Mouse (Mus musculus) liver, postnatal 0 days (tissue): Measurements from ENCODE around the gene Zup1. TPM values are rescaled to one million over a fixed set of nuclear protein-coding genes. Genes with fewer than 3 reads are reported as not detected.
A peak's percentile ranks its signal among the peaks of the same experiment; 100 is the strongest.
"Not testable (repeated sequence)": the region's sequence is repeated elsewhere in the genome, so short reads cannot be mapped to it uniquely, and the experiment has no call there.

ENCODE experiments used
- ATAC-seq: fragments of 200-750 bp; cut with Nextera tagmentation; 2 replicates; pipeline ENCODE4 v1.8.0; 2017; ENCODE audit warnings: mild to moderate bottlenecking, moderate library complexity
- DNase-seq: peaks from one replicate; pipeline ENCODE4 v3.0.0-alpha.2; 2016
- H3K27ac ChIP-seq: fragments of 300-500 bp; sonication (generic); 2 replicates; pipeline ENCODE4 v1.5.1; 2014; ENCODE audit warnings: antibody characterized with exemption, moderate library complexity, mild to moderate bottlenecking, low read depth
- H3K27me3 ChIP-seq: fragments of 300-500 bp; sonication (generic); 2 replicates; pipeline ENCODE4 v1.6.1; 2014; ENCODE audit warnings: low read length, control low read depth, mixed read lengths; ENCODE audit not compliant: insufficient read depth
- H3K36me3 ChIP-seq: fragments of 300-500 bp; sonication (generic); replicated peaks from 2 replicates; pipeline ENCODE4 v1.6.1; 2014; ENCODE audit warnings: mild to moderate bottlenecking, control low read depth, low read length, moderate library complexity, mixed read lengths; ENCODE audit not compliant: insufficient read depth
- H3K4me1 ChIP-seq: fragments of 300-500 bp; sonication (generic); 2 replicates; pipeline ENCODE4 v1.6.1; 2014; ENCODE audit warnings: antibody characterized with exemption, mild to moderate bottlenecking, control low read depth; ENCODE audit not compliant: insufficient read depth
- H3K4me2 ChIP-seq: fragments of 300-500 bp; sonication (generic); 2 replicates; pipeline ENCODE4 v1.6.1; 2014; ENCODE audit warnings: low read depth, mild to moderate bottlenecking, low read length, moderate library complexity, mixed read lengths
- H3K4me3 ChIP-seq: fragments of 300-500 bp; sonication (generic); 2 replicates; pipeline ENCODE4 v1.5.1; 2014; ENCODE audit warnings: low read depth, low read length
- H3K9ac ChIP-seq: fragments of 300-500 bp; sonication (generic); replicated peaks from 2 replicates; pipeline ENCODE4 v1.6.1; 2014; ENCODE audit warnings: mild to moderate bottlenecking, moderate library complexity
- H3K9me3 ChIP-seq: fragments of 300-500 bp; sonication (generic); 2 replicates; pipeline ENCODE4 v1.6.1; 2016; ENCODE audit warnings: mild to moderate bottlenecking, control low read depth, low read length, mixed read lengths
- CTCF ChIP-seq: sonication (generic); IDR thresholded peaks from 2 replicates; pipeline ENCODE4 v1.5.1; 2016; ENCODE audit warnings: antibody characterized with exemption, low read depth
- EP300 ChIP-seq: IDR thresholded peaks from 2 replicates; pipeline ENCODE4 v1.6.1; 2016; ENCODE audit warnings: antibody characterized with exemption, low read depth, mild to moderate bottlenecking
- WGBS: fragments of 180-500 bp; shearing (Covaris S2); extraction: QIAGEN DNeasy Blood & Tissue Kit; methylation state at CpG from one replicate; pipeline ENCODE4 v1.1.7; 2014; ENCODE audit not compliant: insufficient replicate concordance; 5-methylcytosine and 5-hydroxymethylcytosine counted together
- polyA plus RNA-seq: library from polyadenylated mRNA; unstranded; fragments of >200 nt; fragmentation: Nextera tagmentation; extraction: Ambion mirVana; gene quantifications from 2 replicates; pipeline ENCODE4 v1.2.1, GENCODE M21; 2015

The Zup1 gene
- 7.0 and 7.1 TPM in 2 replicates for polyA plus RNA-seq

GRCm38 (mm10) chr10:33950803-33951583 is at the start of gene Zup1:
TSS of gene Zup1 (minus strand) at chr10:33951269.
- ATAC-seq (peak; percentile 98), DNase-seq (peak; percentile 87)
- no peak for TF ChIP-seq CTCF
- TF ChIP-seq EP300: no peak
- H3K27me3 ChIP-seq: no peaks in the 10 kb centered on the region
- no peaks in the 10 kb centered on the region for H3K9me3 ChIP-seq
- peaks cover 4% of the 10 kb centered on the region; the same call in 1 of the 2 replicates for H3K4me1 ChIP-seq
- H3K4me3 ChIP-seq: peak within 1 kb of the TSS; percentile 78
- peak within 1 kb of the TSS; percentile 96 for H3K9ac ChIP-seq
- WGBS: 3% methylated on average over 42 of the region's 42 CpGs
- peak within 1 kb of the TSS; percentile 89 for H3K27ac ChIP-seq
- peak within 1 kb of the TSS; percentile 70 for H3K4me2 ChIP-seq
- H3K36me3 ChIP-seq: peaks cover 19% of the 10 kb centered on the region

GRCm38 (mm10) chr10:33998397-33998796 is 47.3 kb upstream of the Zup1 start:
- H3K27me3 ChIP-seq: no peaks in the 10 kb centered on the region
- H3K4me3 ChIP-seq: no peak overlapping the region
- no peak overlapping the region for H3K9ac ChIP-seq
- no peaks in the 10 kb centered on the region for H3K4me1 ChIP-seq
- DNase-seq (no peak), ATAC-seq (0 out of 2 replicates have a peak, but pooled peaks have one; percentile 35)
- H3K36me3 ChIP-seq: peaks cover 30% of the 10 kb centered on the region
- no peak overlapping the region for H3K27ac ChIP-seq
- no peaks in the 10 kb centered on the region for H3K9me3 ChIP-seq
- no peak for TF ChIP-seq CTCF
- TF ChIP-seq EP300: no peak
- H3K4me2 ChIP-seq: no peak overlapping the region

- not testable (repeated sequence) for H3K27me3 ChIP-seq, H3K9ac ChIP-seq, H3K4me2 ChIP-seq, ATAC-seq, H3K27ac ChIP-seq, H3K9me3 ChIP-seq, H3K4me1 ChIP-seq, H3K4me3 ChIP-seq, DNase-seq
- H3K36me3 ChIP-seq: peaks cover 22% of the 10 kb centered on the region
- WGBS: 86% methylated on average over 6 of the region's 8 CpGs
These were observed 45.6 kb upstream of the Zup1 start for GRCm38 (mm10) chr10:33996686-33997085.

- no peaks in the 10 kb centered on the region for H3K27me3 ChIP-seq
- DNase-seq: peak; percentile 70
- H3K9me3 ChIP-seq: no peaks in the 10 kb centered on the region
- TF ChIP-seq EP300 (no peak), CTCF (peak; percentile 99)
- H3K4me1 ChIP-seq: no peaks in the 10 kb centered on the region
- no peak overlapping the region for H3K9ac ChIP-seq
- no peak overlapping the region for H3K27ac ChIP-seq
- WGBS: 19% methylated on average over 4 of the region's 4 CpGs
- peak; percentile 50 for ATAC-seq
- no peak overlapping the region for H3K4me2 ChIP-seq
- H3K4me3 ChIP-seq: no peak overlapping the region
- H3K36me3 ChIP-seq: peaks cover 6% of the 10 kb centered on the region
These were observed 35.7 kb upstream of the Zup1 start for GRCm38 (mm10) chr10:33986771-33987170.

- no peak for TF ChIP-seq CTCF
- TF ChIP-seq EP300: no peak
- H3K9me3 ChIP-seq: no peaks in the 10 kb centered on the region
- H3K27me3 ChIP-seq: no peaks in the 10 kb centered on the region
- no peak overlapping the region for H3K4me3 ChIP-seq
- WGBS: 83% methylated on average over 7 of the region's 7 CpGs
- H3K27ac ChIP-seq: no peak overlapping the region
- H3K4me2 ChIP-seq: no peak overlapping the region
- H3K36me3 ChIP-seq: no peaks in the 10 kb centered on the region
- no peaks in the 10 kb centered on the region for H3K4me1 ChIP-seq
- ATAC-seq (no peak), DNase-seq (no peak)
- no peak overlapping the region for H3K9ac ChIP-seq
These were observed 23.9 kb upstream of the Zup1 start for GRCm38 (mm10) chr10:33974781-33975494.

GRCm38 (mm10) chr10:33952509-33952908 is 1.4 kb upstream of the Zup1 start:
- no peak for ATAC-seq
- no peaks in the 10 kb centered on the region for H3K27me3 ChIP-seq
- no peak for DNase-seq

More at GRCm38 (mm10) chr10:33952509-33952908, 1.4 kb upstream of the Zup1 start:
- no peak for TF ChIP-seq EP300
- H3K9ac ChIP-seq: no peak overlapping the region
- H3K4me1 ChIP-seq: peaks cover 4% of the 10 kb centered on the region; the same call in 1 of the 2 replicates
- H3K36me3 ChIP-seq: peaks cover 13% of the 10 kb centered on the region
- 73% methylated on average over 3 of the region's 3 CpGs for WGBS
- no peak overlapping the region for H3K4me2 ChIP-seq
- H3K27ac ChIP-seq: no peak overlapping the region
- H3K9me3 ChIP-seq: no peaks in the 10 kb centered on the region
- no peak overlapping the region for H3K4me3 ChIP-seq
